Mouse (Mus musculus) brain, embryonic 18.5 days (tissue): ENCODE measurements around the gene Ddn.

Source experiments
- DNase-seq: peaks from one replicate; pipeline ENCODE4 v3.0.0-alpha.2; 2012; ENCODE audit warnings: low read depth, low spot score

Ddn gene

GRCm38 (mm10) chr15:98809390-98809789 is at the start of gene Ddn:
Ddn (minus strand) TSS chr15:98809490.
- no peak for DNase-seq

GRCm38 (mm10) chr15:98854214-98854613 is 44.9 kb upstream of the Ddn start:
- no peak for DNase-seq

- no peak for DNase-seq
These were observed 44.1 kb upstream of the Ddn start for GRCm38 (mm10) chr15:98853161-98853937.

GRCm38 (mm10) chr15:98852733-98853132 is 43.4 kb upstream of the Ddn start:
- DNase-seq: no peak

- DNase-seq: no peak
These were observed 42.8 kb upstream of the Ddn start for GRCm38 (mm10) chr15:98852071-98852470.

- no peak for DNase-seq
These were observed 42.0 kb upstream of the Ddn start for GRCm38 (mm10) chr15:98851229-98851818.

- no peak for DNase-seq
These were observed 41.4 kb upstream of the Ddn start for GRCm38 (mm10) chr15:98850668-98851067.

- no peak for DNase-seq
These were observed 40.8 kb upstream of the Ddn start for GRCm38 (mm10) chr15:98849956-98850600.

- no peak for DNase-seq
These were observed 39.9 kb upstream of the Ddn start for GRCm38 (mm10) chr15:98849165-98849564.

GRCm38 (mm10) chr15:98846140-98846539 is 36.9 kb upstream of the Ddn start:
- DNase-seq: no peak

- DNase-seq: no peak
These were observed 35.9 kb upstream of the Ddn start for GRCm38 (mm10) chr15:98845149-98845548.

- DNase-seq: no peak
These were observed 34.4 kb upstream of the Ddn start for GRCm38 (mm10) chr15:98843595-98844223.

GRCm38 (mm10) chr15:98839671-98840585 is 30.6 kb upstream of the Ddn start:
- no peak for DNase-seq

- no peak for DNase-seq
These were observed 29.9 kb upstream of the Ddn start for GRCm38 (mm10) chr15:98839161-98839560.

- no peak for DNase-seq
These were observed 28.4 kb upstream of the Ddn start for GRCm38 (mm10) chr15:98837743-98838103.

- DNase-seq: no peak
These were observed 27.9 kb upstream of the Ddn start for GRCm38 (mm10) chr15:98837006-98837742.

GRCm38 (mm10) chr15:98835291-98835690 is 26.0 kb upstream of the Ddn start:
- no peak for DNase-seq

- no peak for DNase-seq
These were observed 24.8 kb upstream of the Ddn start for GRCm38 (mm10) chr15:98834059-98834458.

GRCm38 (mm10) chr15:98833281-98833680 is 24.0 kb upstream of the Ddn start:
- DNase-seq: no peak

GRCm38 (mm10) chr15:98832161-98833058 is 23.1 kb upstream of the Ddn start:
- DNase-seq: no peak
